Mouse (Mus musculus) adrenal gland, adult 18-20 months (tissue): ENCODE results near the gene Epb41. TPM values are rescaled to one million over a fixed set of nuclear protein-coding genes. Genes with fewer than 3 reads are reported as not detected.

Experiments used
- DNase-seq, 2 experiments: peaks; one replicate each; pipeline ENCODE4 v3.0.0; 2021 to 2022; ENCODE audit warnings: low spot score in 2 of 2
- long read RNA-seq, 2 experiments: library from polyadenylated mRNA; stranded (forward); transcript quantifications; one replicate each; pipeline ENCODE4 v2.0.0; 2021
- total RNA-seq, 2 experiments: library from RNA; stranded (reverse); gene quantifications; 1 replicate in 1 of 2; 2 replicates in 1 of 2; pipeline ENCODE4 v1.2.3; 2021

The Epb41 gene
- total RNA-seq = 10 to 100 TPM; 50.9 to 58.5 TPM
- long read RNA-seq, experiment 1, full-length matches to known transcripts = 6 of 13 reads
- long read RNA-seq, experiment 1, partial matches to known transcripts = 1 of 13 reads
- long read RNA-seq, experiment 1, other reads (novel, unspliced or antisense) = 6 of 13 reads
- long read RNA-seq, experiment 2, full-length matches to known transcripts = 2 of 34 reads
- long read RNA-seq, experiment 2, partial matches to known transcripts = 21 of 34 reads
- long read RNA-seq, experiment 2, other reads (novel, unspliced or antisense) = 11 of 34 reads

DNA sequence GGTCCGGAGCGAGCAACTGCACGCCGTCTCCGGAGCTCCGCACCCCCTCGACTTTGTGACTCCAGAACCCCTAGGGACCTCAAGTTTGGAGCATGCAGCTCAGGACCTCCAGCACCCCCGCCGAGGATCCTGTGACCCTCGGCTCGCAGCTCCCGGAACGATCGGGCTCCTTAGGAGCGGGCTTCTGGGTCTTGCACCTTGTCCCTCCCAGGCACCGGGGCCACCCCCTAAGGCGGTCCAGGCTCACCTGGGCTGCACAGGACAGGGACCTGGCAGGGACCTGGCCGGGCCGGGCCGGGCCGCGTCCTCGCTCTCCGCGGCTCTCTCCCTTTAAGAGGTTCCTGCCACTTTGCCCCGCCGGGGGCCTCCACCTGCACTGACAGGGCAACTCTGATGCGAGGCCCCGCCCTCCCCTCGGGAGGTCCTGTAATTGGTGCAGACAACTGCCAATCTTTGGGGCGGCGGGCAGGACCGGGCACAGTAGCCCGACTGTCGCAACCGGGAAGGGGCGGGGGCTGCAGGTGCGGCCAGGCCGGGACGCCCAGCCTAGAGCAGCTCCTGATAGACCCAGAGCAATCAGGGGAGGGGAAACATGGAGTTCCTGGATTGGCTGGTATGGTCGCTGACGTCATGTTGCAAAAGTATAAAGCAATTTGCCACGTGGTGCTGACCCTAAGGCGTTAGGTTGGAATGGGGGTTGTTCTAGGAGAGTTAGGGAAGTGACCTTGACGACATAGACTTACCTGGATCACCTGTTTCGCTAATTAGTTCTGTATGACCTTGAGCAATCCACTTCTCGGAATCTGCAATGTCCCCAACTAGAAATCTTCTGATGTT is at the start of gene Epb41:
TSS of gene Epb41 (minus strand) at position 389 of the 837 bp plus-strand sequence.
- peak; percentile 98 to 99 for DNase-seq

DNA sequence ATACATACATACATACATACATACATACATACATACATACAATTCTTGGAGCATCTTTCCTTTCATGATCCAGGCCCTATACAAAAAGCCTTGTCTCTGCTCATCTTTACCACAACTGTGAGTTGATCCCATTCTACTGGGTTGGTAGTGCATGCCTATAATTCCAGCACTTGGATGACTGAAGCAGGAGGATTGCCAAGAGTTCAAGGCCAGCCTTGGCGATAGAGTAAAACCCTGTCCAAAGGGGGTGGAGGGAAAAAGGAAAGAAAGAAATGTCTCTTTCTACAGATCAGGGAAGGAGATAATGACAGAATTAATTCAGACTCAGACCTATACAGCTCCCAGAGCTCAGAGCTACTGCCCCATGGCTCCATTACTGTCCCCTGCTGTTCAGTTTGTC is 48.0 kb upstream of the Epb41 start:
- no peak for DNase-seq

DNA sequence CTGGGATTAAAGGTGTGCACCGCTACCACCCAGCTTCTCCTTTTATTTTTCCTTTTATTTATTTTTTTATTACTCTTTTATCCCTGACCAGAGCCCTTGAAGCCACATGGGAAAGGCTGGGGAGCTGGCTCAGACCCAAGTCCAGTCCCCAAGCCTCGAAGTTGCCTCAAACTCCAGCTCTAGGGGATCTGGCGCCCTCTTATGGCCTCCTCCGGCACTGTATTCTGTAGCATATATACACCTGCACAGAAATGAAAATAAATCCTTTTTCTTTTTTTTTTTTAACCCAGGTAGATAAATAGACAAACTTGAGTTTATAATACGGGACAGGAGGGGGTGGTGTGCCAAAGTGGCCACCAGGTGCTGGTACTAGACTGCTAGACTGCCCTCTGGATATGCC is 46.6 kb upstream of the Epb41 start:
- DNase-seq = no peak

DNA sequence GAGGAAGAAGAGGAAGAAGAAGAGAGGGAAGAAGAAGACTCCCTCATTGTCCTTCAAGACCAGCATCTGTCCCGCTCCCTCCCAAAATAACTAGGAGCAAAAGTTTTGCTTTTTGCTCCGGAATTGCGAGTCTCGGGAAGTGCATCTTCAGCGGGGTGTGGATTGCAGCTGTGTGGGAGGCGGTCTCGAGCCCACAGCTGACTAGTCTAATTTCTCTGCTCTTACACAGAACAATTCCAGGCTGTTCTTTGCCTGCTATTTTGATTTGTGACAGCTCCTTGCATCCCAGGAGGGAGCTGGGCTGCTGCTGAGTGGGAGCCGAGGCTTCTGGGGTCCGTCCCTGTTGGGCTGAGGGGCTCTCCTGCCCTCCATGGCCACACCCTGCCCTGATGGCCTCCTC is 44.4 kb upstream of the Epb41 start:
- DNase-seq = no peak

DNA sequence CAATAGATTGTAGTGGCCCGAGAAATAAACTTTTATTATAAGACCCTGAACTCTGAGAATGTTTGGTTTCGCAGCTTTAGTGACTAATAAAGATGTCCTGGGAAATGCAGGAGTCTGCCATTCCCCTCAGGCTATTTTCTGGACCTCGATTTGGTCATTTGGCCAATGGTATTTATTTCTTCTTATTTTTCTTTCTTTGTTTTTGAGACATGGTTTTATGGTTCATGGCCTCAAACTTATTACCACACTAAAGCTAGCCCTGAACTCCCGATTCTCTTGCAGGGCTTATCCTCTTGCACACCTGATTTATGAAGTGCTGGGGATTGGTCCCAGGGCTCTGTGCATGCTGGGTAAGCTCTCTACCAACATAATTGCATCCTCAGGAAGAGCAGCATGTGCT is 41.2 kb upstream of the Epb41 start:
- DNase-seq = no peak

DNA sequence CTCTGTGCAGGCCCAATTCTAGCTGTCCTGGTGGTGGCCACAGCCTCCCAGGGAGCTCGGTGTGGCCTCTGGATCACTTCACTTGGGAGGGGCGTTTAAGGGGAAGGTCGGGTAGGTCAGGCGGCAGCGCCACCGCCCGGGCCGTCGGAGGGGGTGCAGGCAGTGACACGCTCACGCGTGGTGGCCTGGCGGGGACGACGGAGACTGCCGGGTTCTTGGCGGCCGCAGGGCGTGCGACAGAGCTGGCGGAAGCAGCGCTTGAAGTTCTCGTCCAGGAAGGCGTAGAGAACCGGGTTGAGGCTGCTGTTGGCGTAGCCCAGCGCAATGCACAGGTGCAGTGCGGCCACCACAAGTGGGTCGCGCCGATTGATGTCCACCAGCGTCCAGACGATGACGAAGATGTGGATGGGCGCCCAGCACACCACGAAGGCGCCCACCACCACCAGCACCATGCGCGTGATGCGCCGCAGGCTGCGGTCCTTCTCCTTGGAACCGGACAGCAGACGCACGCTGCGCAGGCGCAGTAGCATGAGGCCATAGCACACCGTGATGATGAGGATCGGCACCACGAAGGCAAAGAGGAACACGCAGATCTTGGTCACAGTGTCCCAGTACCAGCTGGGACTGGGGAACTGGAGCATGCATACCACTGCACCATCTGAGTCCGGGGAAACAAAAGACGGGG is 38.4 kb upstream of the Epb41 start:
- DNase-seq = no peak

DNA sequence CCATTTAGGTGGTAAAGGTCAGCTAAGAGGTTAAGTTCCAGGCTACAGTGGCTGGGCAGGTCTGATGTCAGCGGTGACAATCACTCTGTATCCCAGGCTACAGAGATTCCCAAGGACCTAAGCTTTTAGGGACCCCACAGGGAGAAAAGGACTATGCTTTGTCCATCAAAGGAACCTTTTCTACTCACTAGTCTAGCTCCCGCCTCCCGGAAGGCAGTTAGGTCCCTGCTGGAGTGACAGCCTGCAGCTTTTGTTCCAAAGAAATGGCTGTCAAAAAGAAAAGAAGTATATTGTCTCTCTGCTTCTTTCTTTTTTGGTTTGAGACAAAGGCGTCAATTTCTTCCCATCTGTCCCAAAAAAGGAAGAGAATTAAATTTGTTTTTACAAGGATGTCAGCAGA is 36.1 kb upstream of the Epb41 start:
- DNase-seq = no peak

DNA sequence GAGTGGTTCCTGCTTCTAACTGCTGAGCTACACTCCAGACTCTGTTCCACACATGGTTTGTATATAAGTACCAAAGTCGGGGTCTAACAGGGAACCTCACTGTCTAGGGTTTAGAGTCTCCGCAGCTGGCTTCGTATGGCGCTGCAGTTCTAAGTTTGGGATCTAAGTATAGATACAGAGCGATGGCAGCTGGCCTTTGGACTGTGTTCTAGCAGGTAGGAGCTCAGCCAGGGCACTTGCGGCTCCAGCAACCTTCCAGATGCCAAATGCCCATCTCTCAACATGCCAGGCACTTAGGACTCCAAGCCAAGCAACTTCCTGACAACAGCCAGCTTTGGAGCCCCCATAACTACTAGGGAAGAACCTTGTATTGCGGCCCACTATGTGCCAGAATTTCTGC is 33.1 kb upstream of the Epb41 start:
- DNase-seq = no peak

DNA sequence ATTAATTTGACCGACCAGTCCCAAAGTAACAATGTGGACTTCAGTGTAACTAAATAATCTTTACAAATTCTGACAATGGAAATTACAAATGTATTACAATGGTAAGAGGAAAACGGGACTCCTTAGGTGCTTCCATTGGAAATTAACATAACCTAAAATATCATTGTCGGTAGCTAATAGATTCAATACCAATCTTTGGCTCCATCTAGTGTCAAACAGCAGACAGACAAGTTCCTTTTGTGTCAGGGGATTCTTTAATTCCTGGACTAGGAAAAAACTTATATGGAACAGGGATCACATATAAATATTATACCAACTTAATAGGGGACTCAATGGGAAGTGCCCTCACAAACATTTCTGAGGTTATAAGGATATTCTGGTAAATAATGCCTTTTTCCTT is 26.0 kb upstream of the Epb41 start:
- DNase-seq = no peak

DNA sequence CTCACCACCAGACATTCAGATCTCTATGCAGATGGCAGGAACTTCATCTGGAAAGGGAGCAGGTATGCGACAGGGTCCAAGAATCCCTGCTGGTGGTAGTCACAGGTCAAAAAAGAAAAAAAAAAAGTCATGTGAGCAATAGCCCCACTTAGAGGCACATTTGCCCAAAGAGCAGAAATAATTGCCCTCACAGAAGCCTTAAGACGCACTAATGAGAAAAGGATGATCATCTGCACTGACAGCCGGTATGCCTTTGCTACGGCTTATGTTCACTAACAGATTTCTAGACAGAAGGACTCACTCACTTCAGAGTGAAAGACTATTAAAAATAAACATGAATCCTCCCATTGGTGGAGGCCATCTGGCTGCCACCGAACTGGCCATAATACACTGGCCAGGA is 24.4 kb upstream of the Epb41 start:
- no peak for DNase-seq

DNA sequence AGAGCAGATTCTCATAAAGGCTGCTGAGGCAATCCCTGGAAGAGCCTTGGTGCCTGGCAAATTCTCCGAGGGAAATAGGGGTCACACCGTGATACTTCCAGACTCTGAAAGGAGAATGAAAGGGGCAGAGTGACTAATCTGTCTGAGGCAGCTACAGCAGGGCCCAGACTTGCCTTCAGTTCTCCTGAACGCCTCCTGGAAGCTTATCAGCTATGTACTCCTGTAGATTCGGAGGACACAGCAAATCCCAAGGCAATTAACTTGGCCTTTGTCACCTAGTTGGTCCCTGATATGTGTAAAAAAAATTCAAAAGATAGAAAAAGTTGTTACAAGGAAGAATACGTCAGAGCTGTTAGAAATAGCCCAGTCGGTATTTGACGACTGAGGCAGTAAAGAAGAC is 19.9 kb upstream of the Epb41 start:
- DNase-seq = no peak

DNA sequence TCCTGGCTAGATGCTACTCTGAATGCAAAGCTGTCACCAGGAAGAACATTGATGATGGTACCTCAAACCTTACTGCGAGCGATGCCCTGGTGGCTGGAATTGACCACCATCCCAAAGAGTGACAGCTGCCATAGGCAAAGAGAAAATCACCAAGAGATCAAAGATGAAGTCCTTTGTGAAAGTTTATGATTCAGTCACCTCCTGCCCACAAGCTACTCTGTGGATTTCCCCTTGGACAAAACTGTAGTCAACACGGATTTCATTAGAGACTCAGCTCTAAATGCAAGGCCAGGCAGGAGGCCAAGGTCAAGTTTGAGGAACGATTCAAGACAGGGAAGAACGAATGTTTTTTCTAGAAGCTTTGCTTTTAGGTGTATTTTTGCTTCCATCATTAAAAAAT is 18.8 kb upstream of the Epb41 start:
- no peak for DNase-seq

DNA sequence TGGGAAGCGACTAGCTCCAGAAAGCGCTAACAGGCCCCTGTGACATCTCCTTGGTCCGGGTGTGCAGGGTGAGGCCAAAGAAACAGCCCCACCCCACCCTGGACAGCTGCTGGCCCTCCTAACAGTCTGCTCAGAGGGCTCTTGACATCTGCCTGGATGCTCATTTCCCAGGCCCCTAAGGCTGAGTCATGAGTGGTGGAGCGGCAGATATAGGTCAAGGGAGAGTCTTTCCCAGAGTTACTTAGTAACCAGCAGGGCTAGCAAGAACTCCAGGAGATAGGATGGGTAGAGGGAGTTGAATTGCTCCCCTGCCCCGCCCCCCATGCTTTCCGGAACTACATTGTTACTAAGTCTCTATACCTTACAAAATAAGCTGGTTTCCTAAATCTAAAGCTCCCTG is 18.0 kb upstream of the Epb41 start:
- no peak for DNase-seq

DNA sequence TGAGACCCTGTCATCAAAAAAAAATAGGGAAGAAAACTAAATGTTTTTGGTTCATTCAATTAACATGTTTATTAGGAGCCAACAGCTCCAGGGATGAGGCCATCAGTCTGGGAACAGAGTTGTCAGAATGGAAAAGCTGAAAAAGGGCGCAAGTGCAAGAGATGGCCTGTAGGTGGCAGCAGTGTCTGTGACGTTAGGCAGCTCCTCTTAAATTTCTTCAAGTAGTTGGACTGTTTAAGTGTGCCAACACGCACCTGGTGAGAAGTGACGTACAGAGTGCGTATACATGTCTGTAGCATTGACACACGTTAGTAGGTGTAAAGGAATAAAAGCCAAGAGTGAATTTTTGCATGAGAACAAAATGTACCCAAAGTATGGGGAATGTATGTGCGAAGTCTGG is 13.8 kb upstream of the Epb41 start:
- peak; percentile 52 to 55 for DNase-seq

DNA sequence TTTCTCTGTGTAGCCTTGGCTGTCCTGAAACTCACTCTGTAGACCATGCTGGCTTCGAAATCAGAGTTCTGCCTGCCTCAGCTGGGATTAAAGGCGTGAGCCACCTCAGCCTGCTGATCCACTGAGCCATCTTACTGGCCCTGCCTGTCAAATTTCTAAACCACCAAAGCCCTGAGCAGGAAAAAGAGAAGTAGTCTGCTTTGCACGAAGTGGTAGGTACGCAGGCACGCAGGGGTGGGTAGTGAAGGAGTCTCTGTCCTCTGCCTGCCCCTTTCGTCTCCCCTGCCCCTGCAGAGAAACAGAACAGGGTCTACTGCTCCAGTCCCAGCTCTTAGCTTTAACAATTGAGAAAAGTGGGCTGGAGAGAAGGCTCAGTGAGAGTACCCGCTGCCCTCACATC is 10.0 kb upstream of the Epb41 start:
- no peak for DNase-seq

DNA sequence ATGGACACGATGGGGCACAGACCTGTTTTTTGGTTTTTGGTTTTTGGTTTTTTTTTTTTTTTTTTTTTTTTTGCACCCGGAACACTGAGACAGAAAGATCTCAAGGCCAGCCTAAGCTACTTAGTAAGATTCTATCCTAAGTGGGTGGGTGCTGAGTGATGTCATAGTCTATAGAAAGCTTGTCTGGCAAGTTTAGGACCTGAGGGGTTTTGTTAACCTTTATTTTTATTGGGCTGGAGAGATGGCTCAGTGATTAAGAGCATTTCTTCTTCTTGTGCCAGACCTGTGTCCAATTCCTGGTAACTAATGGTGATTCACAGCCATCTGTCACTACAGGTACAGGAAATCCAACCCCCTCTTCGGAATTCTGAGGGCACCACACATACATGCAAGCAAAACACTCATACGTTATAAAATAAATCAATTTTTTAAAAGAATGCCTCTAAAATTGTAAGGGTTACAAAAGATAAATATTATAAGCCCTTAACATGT is 5.4 kb upstream of the Epb41 start:
- no peak for DNase-seq

DNA sequence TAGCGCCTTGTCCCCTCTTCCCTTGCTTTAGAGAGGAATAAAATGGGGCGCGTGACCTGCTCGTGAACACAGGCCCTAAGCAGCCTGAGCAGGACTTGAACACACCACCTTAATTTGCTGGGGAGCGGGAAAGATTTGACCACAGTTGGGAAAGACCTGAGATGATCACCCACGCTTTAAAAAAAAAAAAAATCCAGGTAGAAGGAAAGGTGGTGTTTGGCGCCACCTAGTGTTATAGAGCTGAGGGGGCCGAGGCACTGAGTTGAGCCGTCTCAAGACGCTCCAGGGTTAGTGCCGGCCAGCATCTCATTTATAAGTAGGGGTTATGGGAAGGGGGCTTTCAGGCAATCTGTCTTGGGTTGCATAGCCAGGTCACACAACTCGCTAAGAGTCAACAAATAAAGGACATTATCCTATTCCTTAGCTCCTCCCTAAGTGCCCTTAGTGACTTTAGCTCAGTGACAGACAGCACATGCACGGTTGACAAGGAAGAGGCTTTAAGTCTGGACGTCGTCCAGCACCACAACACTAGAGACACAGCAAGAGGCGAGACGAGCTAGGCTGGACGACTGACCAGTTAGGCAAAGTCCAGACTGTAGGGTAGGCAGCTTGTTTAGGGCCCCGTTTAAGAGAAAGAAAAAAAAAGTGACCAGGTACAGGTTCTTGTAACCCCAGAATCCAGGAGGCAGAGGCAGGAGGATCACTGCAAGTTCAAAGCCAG is 4.6 kb upstream of the Epb41 start:
- DNase-seq = peak; percentile 70 to 71

DNA sequence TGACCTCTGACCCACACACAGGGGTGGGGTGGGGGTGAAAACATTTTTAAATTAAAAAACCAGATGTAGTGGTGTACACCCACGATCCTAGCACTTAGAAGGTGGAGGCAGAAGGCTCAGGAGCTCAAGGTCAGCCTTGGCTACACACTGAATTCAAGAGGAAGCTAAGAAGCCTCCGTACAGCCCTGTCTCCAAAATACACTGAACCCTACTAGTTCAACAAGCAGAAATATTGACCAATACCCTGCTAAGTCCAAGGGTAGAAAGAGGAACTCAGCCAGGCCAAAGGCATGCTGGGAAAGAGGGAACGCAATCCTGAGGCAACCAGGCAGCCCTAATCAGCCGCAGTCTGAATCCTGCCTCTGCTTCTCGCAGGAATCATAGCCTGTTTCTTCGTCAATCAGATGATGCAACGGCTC is 3.2 kb upstream of the Epb41 start:
- no peak for DNase-seq

DNA sequence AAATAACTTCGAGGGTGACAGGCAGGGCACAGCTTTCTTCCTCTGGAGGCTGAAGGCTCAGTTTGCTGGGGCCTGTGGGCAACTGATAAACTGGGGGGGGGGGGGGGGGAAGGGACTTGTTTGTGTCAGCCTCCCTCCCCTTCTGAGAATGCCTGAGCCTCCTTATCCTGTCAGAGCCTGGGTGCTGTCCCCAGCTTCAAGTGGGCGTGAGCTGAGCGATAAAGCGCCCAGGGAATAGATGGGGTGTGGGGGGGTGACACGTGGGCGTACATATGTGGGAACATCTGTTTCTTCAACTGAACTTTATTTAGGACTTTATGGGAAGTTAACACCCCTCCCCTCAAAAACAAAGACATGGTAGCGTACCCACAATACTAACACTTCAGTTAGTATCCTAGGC is 2.3 kb upstream of the Epb41 start:
- no peak for DNase-seq

DNA sequence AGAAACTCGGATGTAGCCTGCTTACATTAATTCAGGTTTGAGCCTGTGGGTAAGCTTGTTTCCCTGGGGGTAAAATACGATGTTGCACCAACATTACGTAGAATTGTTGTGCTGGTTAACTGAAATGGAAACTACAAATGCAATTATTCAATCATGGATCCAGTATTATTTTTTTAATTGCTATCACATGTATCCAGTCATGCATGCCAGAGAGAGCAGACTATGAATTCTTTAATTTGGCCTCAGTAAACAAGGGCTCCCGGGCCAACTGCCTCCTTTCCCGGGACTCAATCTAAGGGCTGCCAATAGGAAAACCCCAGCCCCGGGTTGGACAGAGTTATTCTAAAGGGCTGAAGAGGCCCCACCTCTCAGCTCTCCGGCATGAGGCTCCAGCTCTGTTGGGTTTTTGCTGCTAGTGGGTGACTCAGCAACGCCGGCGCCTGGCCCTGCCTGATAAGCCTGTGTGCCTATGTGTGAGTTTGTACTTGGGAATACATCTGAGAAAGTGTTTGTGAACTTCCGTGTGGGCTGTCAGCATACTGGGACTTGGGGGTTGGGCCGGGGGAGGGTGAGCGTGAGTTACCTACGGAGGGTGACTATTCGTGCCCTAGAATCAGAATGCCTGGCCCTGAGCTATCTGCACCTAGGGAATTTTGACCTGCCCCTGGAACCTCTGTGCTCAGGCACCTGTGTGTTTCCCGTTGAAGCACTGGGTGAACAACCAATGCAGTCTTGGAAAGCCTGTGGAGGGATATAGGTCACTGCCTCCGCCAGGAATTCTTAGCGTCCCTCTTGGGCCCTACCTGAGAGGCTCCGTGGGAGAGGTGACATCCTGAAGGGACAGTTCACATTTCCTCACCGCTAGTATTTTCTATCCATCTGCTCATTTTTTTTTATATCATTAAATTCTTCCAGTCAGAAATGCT is 1.6 kb upstream of the Epb41 start:
- peak; percentile 34 to 41 for DNase-seq
